ENCODE assay signal across 8 mouse cellular contexts in genomic region chr10:127165654-127166403, GRCm38 (mm10). TPM values are rescaled to one million over a fixed set of nuclear protein-coding genes. Genes with fewer than 3 reads are reported as not detected.
A peak's percentile ranks its signal among the peaks of the same experiment; 100 is the strongest.
DNase-seq lines count a peak whose midpoint lies in the region; ATAC-seq and TF ChIP-seq lines count a peak whose summit lies in the region.

No protein-coding gene starts in this region.

- peaks cover 34% of the 10 kb centered on the region for H3K4me1 ChIP-seq in forebrain, embryonic 12.5 days
- H3K4me1 ChIP-seq in intestine, embryonic 16.5 days (ENCODE audit: control insufficient read depth, insufficient read depth, low read length) = peaks cover 18% of the 10 kb centered on the region

- no peaks in the 10 kb centered on the region for H3K36me3 ChIP-seq in forebrain, embryonic 12.5 days (replicated peaks)
- H3K36me3 ChIP-seq in intestine, embryonic 16.5 days (ENCODE audit: control insufficient read depth, insufficient read depth, low read length) = no peaks in the 10 kb centered on the region; the same call in 1 of the 2 replicates
- no peaks in the 10 kb centered on the region for H3K36me3 ChIP-seq in macrophage (ENCODE audit: inconsistent target)

- under 1% methylated on average over 56 of the region's 56 CpGs for WGBS in forebrain, embryonic 12.5 days
- WGBS in intestine, embryonic 16.5 days = under 1% methylated on average over 56 of the region's 56 CpGs
- WGBS in macrophage (ENCODE audit: missing documents) = under 1% methylated on average over 55 of the region's 56 CpGs

- DNase-seq in lung, adult 18-20 months = peak; percentile 58 to 69
- no peak for DNase-seq in lung, postnatal 10 days
- DNase-seq in brain, embryonic 14.5 days (ENCODE audit: low read depth) = peak; percentile 74
- peak; percentile 64 for DNase-seq in spleen, adult 12 weeks (ENCODE audit: low spot score)
- DNase-seq in gastrocnemius, postnatal 4 days (ENCODE audit: low spot score in 2 of 2) = no peak

- H3K27ac ChIP-seq in forebrain, embryonic 12.5 days = peak overlapping the region; percentile 57
- H3K27ac ChIP-seq in intestine, embryonic 16.5 days (ENCODE audit: low read length) = peak overlapping the region; percentile 82
- peak overlapping the region; percentile 28; the same call in 1 of the 2 replicates for H3K27ac ChIP-seq in macrophage

- peak overlapping the region; percentile 99 for H3K4me2 ChIP-seq in forebrain, embryonic 12.5 days
- H3K4me2 ChIP-seq in intestine, embryonic 16.5 days (ENCODE audit: low read depth, low read length) = peak overlapping the region; percentile 98

- peaks cover 72% of the 10 kb centered on the region for H3K27me3 ChIP-seq in forebrain, embryonic 12.5 days
- H3K27me3 ChIP-seq in intestine, embryonic 16.5 days (replicated peaks; ENCODE audit: control insufficient read depth, insufficient read depth, low read length) = peaks cover 6% of the 10 kb centered on the region; the same call in 1 of the 2 replicates

- peak overlapping the region; percentile 63 for H3K4me3 ChIP-seq in forebrain, embryonic 12.5 days (replicated peaks)
- peak overlapping the region; percentile 75 for H3K4me3 ChIP-seq in intestine, embryonic 16.5 days (ENCODE audit: low read length)
- H3K4me3 ChIP-seq in macrophage (ENCODE audit: inconsistent target) = peak overlapping the region; percentile 39

- H3K9ac ChIP-seq in forebrain, embryonic 12.5 days = peak overlapping the region; percentile 80
- peak overlapping the region; percentile 79 for H3K9ac ChIP-seq in intestine, embryonic 16.5 days (ENCODE audit: low read depth, low read length)

- TF ChIP-seq POLR2A in brain, embryonic 14.5 days (IDR thresholded peaks at IDR 0.05; ENCODE audit: borderline replicate concordance, extremely low read depth, insufficient read depth, insufficient read length, poor library complexity, severe bottlenecking) = no peak

- H3K79me2 ChIP-seq in macrophage (ENCODE audit: inconsistent target) = peaks cover 22% of the 10 kb centered on the region

- no peak for TF ChIP-seq CTCF in brain, embryonic 14.5 days (IDR thresholded peaks at IDR 0.05; ENCODE audit: borderline replicate concordance, extremely low read depth, insufficient read depth, insufficient read length)

- no peaks in the 10 kb centered on the region for H3K9me3 ChIP-seq in forebrain, embryonic 12.5 days
- H3K9me3 ChIP-seq in intestine, embryonic 16.5 days (ENCODE audit: control insufficient read depth, low read length) = no peaks in the 10 kb centered on the region

- ATAC-seq in forebrain, embryonic 12.5 days (ENCODE audit: low FRiP score) = peak; percentile 53
- peak; percentile 72 for ATAC-seq in intestine, embryonic 16.5 days

RNA-seq across cellular contexts. Expression of gene B4galnt1, which starts 0.8 kb away (rescaled TPM):
- 48.7 and 72.4 TPM in 2 replicates for polyA plus RNA-seq in brain, embryonic 14.5 days (2012; rRNA removed)
- polyA plus RNA-seq in forebrain, embryonic 12.5 days (2016; fragmentation: Nextera tagmentation; extraction: Ambion mirVana) = 13.3 and 14.7 TPM in 2 replicates
- polyA plus RNA-seq in intestine, embryonic 16.5 days (2015; fragmentation: Nextera tagmentation; extraction: Ambion mirVana) = 65.6 and 66.7 TPM in 2 replicates
- 10 to 100 TPM in 23 of 26 experiments, 1 to 10 TPM in 3; 5.7 to 68.9 (median 24.3) TPM for total RNA-seq in macrophage (2018; cell fraction: chromatin; rRNA removed)
- 10 to 100 TPM; 29.1 to 74.7 (median 52.3) TPM for total RNA-seq in macrophage (2018; cell fraction: cytosol; rRNA removed)
- total RNA-seq in macrophage (2018; cell fraction: nucleus; rRNA removed) = 10 to 100 TPM; 25.7 to 91.1 (median 47.9) TPM
- polyA plus RNA-seq in macrophage (2018) = 37.2 to 59.2 TPM (median 48.4 TPM) in 3 replicates
- total RNA-seq in gastrocnemius, postnatal 4 days (2021) = 1 to 10 TPM; 3.4 to 3.6 TPM

RNA-seq across cellular contexts. Expression of gene Slc26a10, which starts 14.6 kb away (rescaled TPM):
- 1.1 and 2.6 TPM in 2 replicates for polyA plus RNA-seq in brain, embryonic 14.5 days (2012; rRNA removed)
- 0.86 and 2.2 TPM in 2 replicates for polyA plus RNA-seq in forebrain, embryonic 12.5 days (2016; fragmentation: Nextera tagmentation; extraction: Ambion mirVana)
- 1.0 and 1.1 TPM in 2 replicates for polyA plus RNA-seq in intestine, embryonic 16.5 days (2015; fragmentation: Nextera tagmentation; extraction: Ambion mirVana)
- total RNA-seq in macrophage (2018; cell fraction: chromatin; rRNA removed) = not detected
- under 1 TPM in 17 of 26 experiments, not detected in 9; 0.03 to 0.19 (median 0.09) TPM for total RNA-seq in macrophage (2018; cell fraction: cytosol; rRNA removed)
- total RNA-seq in macrophage (2018; cell fraction: nucleus; rRNA removed) = under 1 TPM in 1 of 26 experiments, not detected in 25; 0.18 TPM
- 1.2 TPM in 1 of 3 replicates, not detected in the others for polyA plus RNA-seq in macrophage (2018)
- total RNA-seq in gastrocnemius, postnatal 4 days (2021) = 1 to 10 TPM; 3.8 to 4.3 TPM

RNA-seq across cellular contexts. Expression of gene Arhgef25, which starts 24.1 kb away (rescaled TPM):
- polyA plus RNA-seq in brain, embryonic 14.5 days (2012; rRNA removed) = 66.7 and 98.2 TPM in 2 replicates
- 32.3 and 36.4 TPM in 2 replicates for polyA plus RNA-seq in forebrain, embryonic 12.5 days (2016; fragmentation: Nextera tagmentation; extraction: Ambion mirVana)
- polyA plus RNA-seq in intestine, embryonic 16.5 days (2015; fragmentation: Nextera tagmentation; extraction: Ambion mirVana) = 44.7 and 46.3 TPM in 2 replicates
- total RNA-seq in macrophage (2018; cell fraction: chromatin; rRNA removed) = 1 to 10 TPM in 2 of 26 experiments, under 1 TPM in 4, not detected in 20; 0.26 to 8.3 (median 0.79) TPM
- under 1 TPM in 4 of 26 experiments, not detected in 22; 0.05 to 0.10 (median 0.09) TPM for total RNA-seq in macrophage (2018; cell fraction: cytosol; rRNA removed)
- 1 to 10 TPM in 2 of 26 experiments, under 1 TPM in 1, not detected in 23; 0.40 to 2.2 (median 1.6) TPM for total RNA-seq in macrophage (2018; cell fraction: nucleus; rRNA removed)
- polyA plus RNA-seq in macrophage (2018) = not detected in 3 replicates
- 10 to 100 TPM; 40.4 to 43.0 TPM for total RNA-seq in gastrocnemius, postnatal 4 days (2021)

RNA-seq across cellular contexts. Expression of gene Dtx3, which starts 29.7 kb away (rescaled TPM):
- 405 and 652 TPM in 2 replicates for polyA plus RNA-seq in brain, embryonic 14.5 days (2012; rRNA removed)
- 170 and 172 TPM in 2 replicates for polyA plus RNA-seq in forebrain, embryonic 12.5 days (2016; fragmentation: Nextera tagmentation; extraction: Ambion mirVana)
- polyA plus RNA-seq in intestine, embryonic 16.5 days (2015; fragmentation: Nextera tagmentation; extraction: Ambion mirVana) = 54.4 and 56.9 TPM in 2 replicates
- total RNA-seq in macrophage (2018; cell fraction: chromatin; rRNA removed) = 100 to 1,000 TPM in 2 of 26 experiments, 10 to 100 TPM in 24; 31.0 to 122 (median 61.3) TPM
- 10 to 100 TPM in 16 of 26 experiments, 1 to 10 TPM in 10; 5.7 to 32.8 (median 14.5) TPM for total RNA-seq in macrophage (2018; cell fraction: cytosol; rRNA removed)
- total RNA-seq in macrophage (2018; cell fraction: nucleus; rRNA removed) = 100 to 1,000 TPM in 11 of 26 experiments, 10 to 100 TPM in 15; 33.8 to 234 (median 81.8) TPM
- polyA plus RNA-seq in macrophage (2018) = 10.9 to 46.7 TPM (median 15.1 TPM) in 3 replicates
- total RNA-seq in gastrocnemius, postnatal 4 days (2021) = 10 to 100 TPM; 43.8 to 49.7 TPM

RNA-seq across cellular contexts. Expression of gene Os9, which starts 44.9 kb away (rescaled TPM):
- polyA plus RNA-seq in brain, embryonic 14.5 days (2012; rRNA removed) = 71.3 and 93.8 TPM in 2 replicates
- polyA plus RNA-seq in forebrain, embryonic 12.5 days (2016; fragmentation: Nextera tagmentation; extraction: Ambion mirVana) = 86.1 and 90.2 TPM in 2 replicates
- polyA plus RNA-seq in intestine, embryonic 16.5 days (2015; fragmentation: Nextera tagmentation; extraction: Ambion mirVana) = 110 and 116 TPM in 2 replicates
- 10 to 100 TPM; 17.3 to 74.5 (median 54.7) TPM for total RNA-seq in macrophage (2018; cell fraction: chromatin; rRNA removed)
- 100 to 1,000 TPM; 126 to 231 (median 174) TPM for total RNA-seq in macrophage (2018; cell fraction: cytosol; rRNA removed)
- 100 to 1,000 TPM in 25 of 26 experiments, 10 to 100 TPM in 1; 63.6 to 321 (median 251) TPM for total RNA-seq in macrophage (2018; cell fraction: nucleus; rRNA removed)
- polyA plus RNA-seq in macrophage (2018) = 173 to 355 TPM (median 215 TPM) in 3 replicates
- total RNA-seq in gastrocnemius, postnatal 4 days (2021) = 10 to 100 TPM; 42.6 to 42.8 TPM

Comparison
In these comparisons a context has a peak if more than half of its experiments do, and no peak if none do; other contexts are left out.
1. DNase-seq: peak in lung, adult 18-20 months (2 of 2), brain, embryonic 14.5 days (single experiment) and spleen, adult 12 weeks (single experiment); none in lung, postnatal 10 days (single experiment) and gastrocnemius, postnatal 4 days (0 of 2).
2. H3K27ac ChIP-seq: peak in every context shown above with its lines; median percentile 82 in intestine, embryonic 16.5 days; 57 in forebrain, embryonic 12.5 days; 28 in macrophage.
3. RNA of gene Arhgef25, which starts 24.1 kb away (polyA plus RNA-seq): 66.7 to 98.2 TPM in brain, embryonic 14.5 days, 44.7 to 46.3 TPM in intestine, embryonic 16.5 days and 32.3 to 36.4 TPM in forebrain, embryonic 12.5 days; not detected in macrophage; every median in the first group is over 10 times any median in the second.
4. Peak in every context shown above with its lines, with median percentiles within 50 percentile points of each other: H3K4me3 ChIP-seq.